Mouse (Mus musculus) left cerebral cortex, adult 2 months (tissue): Measurements from ENCODE around the gene Hsf5. TPM values are rescaled to one million over a fixed set of nuclear protein-coding genes. Genes with fewer than 3 reads are reported as not detected.
A peak's percentile ranks its signal among the peaks of the same experiment; 100 is the strongest.

Experiments used
- DNase-seq, 2 experiments: peaks; one replicate each; pipeline ENCODE4 v3.0.0; 2021 to 2022; ENCODE audit warnings: low spot score in 2 of 2, mixed read lengths in 1 of 2; ENCODE audit errors: extremely low spot score in 1 of 2
- H3K27ac ChIP-seq: fragments of 200-600 bp; 2 replicates; pipeline ENCODE4 v1.8.1; 2022
- H3K4me3 ChIP-seq: fragments of 200-600 bp; 2 replicates; pipeline ENCODE4 v1.8.1; 2022
- CTCF ChIP-seq: fragments of 200-600 bp; IDR thresholded peaks from 2 replicates; pipeline ENCODE4 v1.8.1; 2022; ENCODE audit warnings: antibody characterized with exemption, mild to moderate bottlenecking, moderate library complexity
- intact Hi-C: fragments of 180-260 bp; cut with DNase I; formaldehyde crosslinking; loops from one replicate; pipeline ENCODE4 v1.15.1; 2025
- total RNA-seq, 2 experiments: library from RNA; stranded (reverse); gene quantifications; 2 replicates each; pipeline ENCODE4 v1.2.3; 2021

Gene Hsf5
- total RNA-seq, 2 experiments from 2014 or later, result 0.54 to 0.77 TPM

- intact Hi-C loops, result no loop called here
- Histone ChIP-seq H3K4me3 (no peak overlapping the region), H3K27ac (no peak overlapping the region)
- DNase-seq, result no peak
- no peak for TF ChIP-seq CTCF
Measured at GRCm38 (mm10) chr11:87613972-87614371, 3.0 kb upstream of the Hsf5 start.

GRCm38 (mm10) chr11:87615551-87615950 lies 1.4 kb upstream of the Hsf5 start:
- no peak for DNase-seq
- TF ChIP-seq CTCF, result no peak
- intact Hi-C loops, result loop anchor here (5.0 kb wide), 1 partner anchor 147 kb away; the partner anchor contains the start of gene Tspoap1
- H3K4me3 ChIP-seq, result no peak overlapping the region
- H3K27ac ChIP-seq, result no peak overlapping the region

- Histone ChIP-seq H3K4me3 (no peak overlapping the region), H3K27ac (no peak overlapping the region)
- intact Hi-C loops, result loop anchor here (5.0 kb wide), 1 partner anchor 146 kb away; the partner anchor contains the start of gene Tspoap1
- DNase-seq, result no peak
- no peak for TF ChIP-seq CTCF
Measured at GRCm38 (mm10) chr11:87615952-87616351, 1.0 kb upstream of the Hsf5 start.

- TF ChIP-seq CTCF, result no peak
- no peak overlapping the region for H3K27ac ChIP-seq
Measured at GRCm38 (mm10) chr11:87617606-87618005, 642 bp downstream of the Hsf5 start.

DNA sequence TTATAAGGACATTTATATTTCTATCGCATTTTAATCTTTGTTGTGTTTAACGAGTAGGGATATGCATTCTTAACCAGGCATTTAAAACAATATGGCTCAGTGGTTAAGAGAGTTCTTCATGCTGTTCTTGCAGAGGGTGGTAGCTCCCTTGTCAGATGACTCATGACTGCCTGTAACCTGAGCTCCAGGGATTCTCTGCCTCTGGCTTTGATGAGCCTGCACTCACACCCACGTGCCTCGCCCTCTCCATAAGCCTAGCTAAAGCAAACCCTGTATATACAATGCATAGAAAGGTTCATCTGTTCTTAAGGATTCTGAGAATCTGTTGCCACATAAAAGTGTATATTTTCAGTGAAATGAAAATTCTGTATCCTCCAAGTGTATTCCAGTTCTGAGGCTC lies 6.2 kb downstream of the Hsf5 start:
- no peak for DNase-seq
- Histone ChIP-seq H3K4me3 (no peak overlapping the region), H3K27ac (no peak overlapping the region)
- intact Hi-C loops, result no loop called here
- no peak for TF ChIP-seq CTCF

More at GRCm38 (mm10) chr11:87617606-87618005, 642 bp downstream of the Hsf5 start:
- DNase-seq, result no peak
- intact Hi-C loops, result loop anchor here (5.0 kb wide), 1 partner anchor 145 kb away; the partner anchor contains the start of gene Tspoap1
- no peak overlapping the region for H3K4me3 ChIP-seq

DNA sequence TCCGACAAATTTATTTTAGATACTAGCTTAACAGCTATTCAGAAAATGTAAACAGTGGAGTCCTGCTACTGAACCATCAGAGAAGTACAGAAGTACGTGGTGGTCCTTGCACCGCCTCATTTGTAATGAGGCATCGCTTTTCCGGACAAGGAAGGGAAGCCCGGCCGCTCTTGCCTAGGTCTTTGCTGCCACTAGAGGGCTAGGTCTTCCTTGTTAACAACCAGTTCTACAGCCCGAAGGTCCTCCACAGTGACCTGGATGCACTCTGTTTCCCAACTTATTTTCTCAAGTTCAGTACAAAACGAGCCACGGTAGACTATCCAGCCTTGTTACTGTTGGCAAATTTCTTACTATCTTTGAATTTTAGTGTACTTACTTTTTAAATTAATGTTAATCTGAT lies 12.9 kb downstream of the Hsf5 start:
- DNase-seq, result no peak
- Histone ChIP-seq H3K4me3 (no peak overlapping the region), H3K27ac (no peak overlapping the region)
- peak; percentile 56 for TF ChIP-seq CTCF
- intact Hi-C loops, result no loop called here

- no peak for DNase-seq
- TF ChIP-seq CTCF, result no peak
- intact Hi-C loops, result no loop called here
- peak overlapping the region; percentile 51 for H3K27ac ChIP-seq
- peak overlapping the region; percentile 53 for H3K4me3 ChIP-seq
Measured at GRCm38 (mm10) chr11:87638793-87639192, 21.8 kb downstream of the Hsf5 start.

- TF ChIP-seq CTCF, result no peak
- intact Hi-C loops, result no loop called here
- no peak for DNase-seq
- peak overlapping the region; percentile 51 for H3K27ac ChIP-seq
- H3K4me3 ChIP-seq, result peak overlapping the region; percentile 53
Measured at GRCm38 (mm10) chr11:87639206-87639605, 22.2 kb downstream of the Hsf5 start.

- no peak for TF ChIP-seq CTCF
- DNase-seq, result no peak
- intact Hi-C loops, result no loop called here
- Histone ChIP-seq H3K4me3 (no peak overlapping the region), H3K27ac (no peak overlapping the region)
Measured at GRCm38 (mm10) chr11:87642865-87643264, 25.9 kb downstream of the Hsf5 start.

- no peak overlapping the region for H3K27ac ChIP-seq
- no peak overlapping the region for H3K4me3 ChIP-seq
- TF ChIP-seq CTCF, result no peak
- no peak for DNase-seq
- intact Hi-C loops, result no loop called here
Measured at GRCm38 (mm10) chr11:87654693-87655092, 37.7 kb downstream of the Hsf5 start.

- no peak for TF ChIP-seq CTCF
- Histone ChIP-seq H3K4me3 (no peak overlapping the region), H3K27ac (no peak overlapping the region)
- intact Hi-C loops, result no loop called here
- no peak for DNase-seq
Measured at GRCm38 (mm10) chr11:87659216-87659615, 42.3 kb downstream of the Hsf5 start.

GRCm38 (mm10) chr11:87662407-87662806 lies 45.4 kb downstream of the Hsf5 start, which contains the start of gene Rnf43:
Gene Rnf43 (plus strand): TSS chr11:87662722.
- TF ChIP-seq CTCF, result peak; percentile 95
- DNase-seq, result peak; percentile 81 to 88
- intact Hi-C loops, result loop anchor here (1.0 to 2.0 kb wide), 5 partner anchors 74 to 288 kb away; partner anchors contain the start of gene Supt4a
- Histone ChIP-seq H3K4me3 (peak within 1 kb of the TSS; percentile 50), H3K27ac (no peak within 1 kb of the TSS)

GRCm38 (mm10) chr11:87662822-87663221 lies 45.9 kb downstream of the Hsf5 start:
- peak overlapping the region; percentile 50 for H3K4me3 ChIP-seq
- intact Hi-C loops, result loop anchor here (1.0 to 2.0 kb wide), 5 partner anchors 74 to 288 kb away; partner anchors contain the start of gene Supt4a
- TF ChIP-seq CTCF, result no peak
- no peak overlapping the region for H3K27ac ChIP-seq
- no peak for DNase-seq
